Mouse (Mus musculus) liver, postnatal 0 days (tissue): ENCODE measurements at regions not wholly inside any gene's neighbourhood (a gene's known extent, or its start where the extent isn't known, plus 50 kb on each side); places are given as distances from the start of the nearest gene placed in this dataset.
"Not testable (repeated sequence)": the region's sequence is repeated elsewhere in the genome, so short reads cannot be mapped to it uniquely, and the experiment has no call there.

ENCODE experiments used
- CTCF ChIP-seq: sonication (generic); IDR thresholded peaks from 2 replicates; pipeline ENCODE4 v1.5.1; 2016; ENCODE audit warnings: antibody characterized with exemption, low read depth
- EP300 ChIP-seq: IDR thresholded peaks from 2 replicates; pipeline ENCODE4 v1.6.1; 2016; ENCODE audit warnings: antibody characterized with exemption, low read depth, mild to moderate bottlenecking

GRCm38 (mm10) chr5:3152149-3152865, 189.0 kb upstream of the Cdk6 start:
- TF ChIP-seq EP300, CTCF: not testable (repeated sequence)
